Comparison of ENCODE assay signal across 8 mouse cellular contexts in the genomic region with DNA sequence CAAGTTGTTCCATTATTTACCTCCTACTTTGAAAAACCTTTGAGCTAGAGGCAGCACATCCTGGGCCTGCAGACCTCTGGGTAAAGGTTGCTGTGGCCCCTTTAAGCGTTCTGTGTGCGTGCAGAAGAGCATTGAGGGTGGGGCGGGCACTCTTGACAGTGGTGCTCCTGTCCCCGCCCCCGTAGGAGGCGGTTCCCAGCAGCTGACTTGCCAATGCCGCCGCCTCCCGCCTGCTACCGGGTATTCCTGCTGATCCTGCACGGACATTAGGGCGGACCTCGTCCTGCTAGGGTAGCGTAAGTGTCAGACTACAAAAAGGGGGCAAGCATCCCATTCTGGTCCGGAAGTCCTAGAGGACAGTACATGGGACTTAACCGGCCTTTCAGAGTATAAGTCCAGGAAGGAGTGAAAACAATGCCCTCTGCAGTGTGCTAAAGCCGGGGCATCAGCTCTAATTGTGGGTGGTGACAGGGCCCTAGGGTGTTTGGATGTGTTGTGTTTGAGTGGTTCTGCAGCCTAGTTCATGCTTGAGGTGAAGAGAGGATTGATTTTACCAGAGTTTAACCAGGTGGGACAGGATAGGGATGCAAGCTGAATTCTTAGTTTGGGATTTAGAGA. TPM values are rescaled to one million over a fixed set of nuclear protein-coding genes. Genes with fewer than 3 reads are reported as not detected.
DNase-seq lines count a peak whose midpoint lies in the region; ATAC-seq lines count a peak whose summit lies in the region.

No protein-coding gene starts in this region.

- no peaks in the 10 kb centered on the region for H3K36me3 ChIP-seq in hindbrain, embryonic 14.5 days (replicated peaks; ENCODE audit: control insufficient read depth, insufficient read depth)

- peaks cover 11% of the 10 kb centered on the region for H3K4me1 ChIP-seq in hindbrain, embryonic 14.5 days (replicated peaks; ENCODE audit: control insufficient read depth, insufficient read depth, low read length)

- peak overlapping the region; percentile 35 for H3K9ac ChIP-seq in hindbrain, embryonic 14.5 days

- H3K9me3 ChIP-seq in hindbrain, embryonic 14.5 days (ENCODE audit: control insufficient read depth, low read length): no peaks in the 10 kb centered on the region

- peak; percentile 86 for ATAC-seq in hindbrain, embryonic 14.5 days (ENCODE audit: low FRiP score)

- H3K27ac ChIP-seq in hindbrain, embryonic 14.5 days: no peak overlapping the region

- peak; percentile 80 for DNase-seq in T-cell, adult 2 months (ENCODE audit: low spot score)
- DNase-seq in cerebellum, postnatal 36 days: peak; percentile 80 to 86
- DNase-seq in frontal cortex, postnatal 36 days (ENCODE audit: low spot score in 2 of 2): peak; percentile 65 to 70
- DNase-seq in hindbrain, embryonic 14.5 days (ENCODE audit: low spot score): peak; percentile 62
- peak; percentile 32 to 49 for DNase-seq in layer of hippocampus, postnatal 25 days (ENCODE audit: extremely low spot score in 1 of 2, low spot score in 1 of 2)
- DNase-seq in lung, postnatal 14 days: peak; percentile 89
- peak; percentile 86 for DNase-seq in ovary, postnatal 36 days (ENCODE audit: low spot score)
- DNase-seq in thymus, postnatal 14 days: peak; percentile 86

- peak overlapping the region; percentile 49 for H3K4me2 ChIP-seq in hindbrain, embryonic 14.5 days (replicated peaks)

- H3K4me3 ChIP-seq in hindbrain, embryonic 14.5 days (replicated peaks; ENCODE audit: low read length): peak overlapping the region; percentile 28

- WGBS in hindbrain, embryonic 14.5 days: 3% methylated on average over 17 of the region's 17 CpGs

- no peaks in the 10 kb centered on the region for H3K27me3 ChIP-seq in hindbrain, embryonic 14.5 days (ENCODE audit: control insufficient read depth, insufficient read depth, low read length)

RNA-seq across cellular contexts. Expression of a gene that starts 11.1 kb away (rescaled TPM):
- 115 and 124 TPM in 2 replicates for polyA plus RNA-seq in hindbrain, embryonic 14.5 days (2014; fragmentation: Nextera tagmentation; extraction: Ambion mirVana)
- 100 to 1,000 TPM; 107 to 115 TPM for total RNA-seq in layer of hippocampus, postnatal 25 days (2021)
